Mouse (Mus musculus) liver, postnatal 0 days (tissue): ENCODE data around the gene Emd.

ENCODE experiments used
- CTCF ChIP-seq: sonication (generic); IDR thresholded peaks from 2 replicates; pipeline ENCODE4 v1.5.1; 2016; ENCODE audit warnings: antibody characterized with exemption, low read depth
- EP300 ChIP-seq: IDR thresholded peaks from 2 replicates; pipeline ENCODE4 v1.6.1; 2016; ENCODE audit warnings: antibody characterized with exemption, low read depth, mild to moderate bottlenecking

DNA sequence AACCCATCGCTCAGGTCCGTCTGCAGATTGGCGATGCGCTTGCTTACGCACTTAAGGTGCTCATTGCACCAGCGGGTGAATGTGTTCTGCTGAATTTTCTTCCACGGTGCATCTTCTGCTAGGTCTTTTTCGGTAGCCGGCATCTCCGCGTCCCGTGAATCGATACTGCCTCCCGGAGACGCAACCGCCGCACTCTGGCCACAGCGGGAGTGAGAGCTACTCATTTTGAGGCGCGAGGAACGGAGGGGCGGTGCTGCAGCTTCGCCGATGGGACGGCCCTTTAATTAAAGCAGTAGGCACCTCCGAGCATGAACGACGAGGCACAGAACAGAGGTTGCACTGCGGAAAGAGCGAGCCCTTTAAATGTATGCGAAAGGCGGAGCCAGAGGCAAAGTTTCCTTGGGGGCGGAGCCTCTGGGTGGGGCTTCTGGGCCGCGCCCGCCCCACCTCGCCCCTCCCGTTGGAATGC lies 8.2 kb upstream of the Emd start:
- no peak for TF ChIP-seq CTCF
- TF ChIP-seq EP300 = no peak
